Mouse (Mus musculus) bone marrow, adult 2 months (tissue): ENCODE measurements around the gene Nipsnap2.
A peak's percentile ranks its signal among the peaks of the same experiment; 100 is the strongest.

ENCODE experiments used
- CTCF ChIP-seq: fragments of 200-500 bp; IDR thresholded peaks from 2 replicates; pipeline ENCODE4 v1.5.1; 2011; ENCODE audit warnings: low read length, control low read depth; ENCODE audit not compliant: control insufficient read depth, insufficient read depth
- POLR2A ChIP-seq: fragments of 200-500 bp; IDR thresholded peaks from 2 replicates; pipeline ENCODE4 v1.6.1; 2011; ENCODE audit warnings: low read depth, mild to moderate bottlenecking, control low read depth, low read length, borderline replicate concordance; ENCODE audit not compliant: control insufficient read depth

GRCm38 (mm10) chr5:129724834-129725773, at the start of gene Nipsnap2:
- TF ChIP-seq CTCF (peak; percentile 99), POLR2A (peak; percentile 77; the same call in 1 of the 2 replicates)
